Mouse (Mus musculus) testis, adult 2 months (tissue): ENCODE data around the gene Adprm.

Source experiments
- CTCF ChIP-seq: fragments of 200-500 bp; IDR thresholded peaks from 2 replicates; pipeline ENCODE4 v1.5.1; 2012; ENCODE audit warnings: low read depth, mild to moderate bottlenecking, inconsistent platforms, low read length, moderate library complexity; ENCODE audit not compliant: control insufficient read depth, insufficient read depth, insufficient replicate concordance
- POLR2A ChIP-seq: fragments of 200-500 bp; IDR thresholded peaks from 2 replicates; pipeline ENCODE4 v1.6.1; 2012; ENCODE audit warnings: low read depth, mild to moderate bottlenecking, inconsistent platforms, low read length, moderate library complexity; ENCODE audit not compliant: control insufficient read depth

DNA sequence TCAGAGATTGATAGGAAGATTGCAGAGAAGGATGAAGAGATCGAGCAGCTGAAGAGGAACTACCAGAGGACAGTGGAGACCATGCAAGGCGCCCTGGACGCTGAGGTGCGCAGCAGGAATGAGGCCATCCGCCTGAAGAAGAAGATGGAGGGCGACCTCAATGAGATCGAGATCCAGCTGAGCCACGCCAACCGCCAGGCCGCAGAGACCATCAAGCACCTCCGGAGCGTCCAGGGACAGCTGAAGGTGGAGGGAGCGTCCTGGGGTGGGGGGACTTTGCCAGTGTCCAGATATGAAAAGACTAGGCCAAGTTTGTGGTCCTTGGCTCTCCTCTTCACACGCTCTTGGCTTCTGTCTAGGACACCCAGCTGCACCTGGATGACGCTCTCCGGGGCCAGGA, 46.8 kb upstream of the Adprm start:
- TF ChIP-seq CTCF (no peak), POLR2A (no peak)
